Mouse (Mus musculus): ENCODE data around the gene Mgrn1. TPM values are rescaled to one million over a fixed set of nuclear protein-coding genes. Genes with fewer than 3 reads are reported as not detected.
A peak's percentile ranks its signal among the peaks of the same experiment; 100 is the strongest.

Gene Mgrn1
- polyA plus RNA-seq, 2 experiments = 87.7 to 101 TPM

DNA sequence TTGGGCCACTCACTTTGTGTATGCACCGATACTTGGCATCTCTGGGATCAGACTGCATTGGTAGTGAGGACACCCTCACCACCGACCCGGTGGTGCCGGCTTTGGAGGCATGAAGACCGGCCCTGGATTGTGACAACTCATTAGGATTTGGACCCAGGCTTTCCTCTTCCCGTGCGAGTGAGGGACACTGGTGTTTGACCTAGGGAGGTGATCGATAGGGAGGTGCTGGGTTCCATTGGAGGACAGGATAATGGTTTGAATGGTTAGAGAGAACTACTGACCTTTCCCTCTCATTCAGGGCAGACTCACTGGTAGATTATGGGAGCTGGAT lies 606 bp downstream of the Mgrn1 start:
- H3K4me3 ChIP-seq (replicated peaks; ENCODE audit: low read length) = peak overlapping the region; percentile 87
- H3K36me3 ChIP-seq (ENCODE audit: control insufficient read depth, insufficient read depth, low read length) = 0 out of 2 replicates have a peak, but pooled peaks cover 3% of the 10 kb centered on the region
- peak overlapping the region; percentile 87 for H3K9ac ChIP-seq (ENCODE audit: low read depth, low read length, severe bottlenecking)
- DNase-seq (ENCODE audit: low spot score) (no peak), ATAC-seq (ENCODE audit: low FRiP score, low read depth) (no peak)
- no peak for TF ChIP-seq POLR2A (IDR thresholded peaks at IDR 0.05; ENCODE audit: borderline replicate concordance, extremely low read depth, insufficient read depth, insufficient read length)
- H3K27ac ChIP-seq (replicated peaks; ENCODE audit: low read depth, low read length) = peak overlapping the region; percentile 71
- under 1% methylated on average over 8 of the region's 8 CpGs for WGBS
- peaks cover 20% of the 10 kb centered on the region for H3K4me1 ChIP-seq (ENCODE audit: control insufficient read depth, insufficient read depth, low read length)
- no peaks in the 10 kb centered on the region for H3K27me3 ChIP-seq (ENCODE audit: control insufficient read depth, insufficient read depth, low read length)
- H3K9me3 ChIP-seq (ENCODE audit: control insufficient read depth, low read length) = no peaks in the 10 kb centered on the region
- peak overlapping the region; percentile 85 for H3K4me2 ChIP-seq (replicated peaks; ENCODE audit: low read depth, low read length, severe bottlenecking)

DNA sequence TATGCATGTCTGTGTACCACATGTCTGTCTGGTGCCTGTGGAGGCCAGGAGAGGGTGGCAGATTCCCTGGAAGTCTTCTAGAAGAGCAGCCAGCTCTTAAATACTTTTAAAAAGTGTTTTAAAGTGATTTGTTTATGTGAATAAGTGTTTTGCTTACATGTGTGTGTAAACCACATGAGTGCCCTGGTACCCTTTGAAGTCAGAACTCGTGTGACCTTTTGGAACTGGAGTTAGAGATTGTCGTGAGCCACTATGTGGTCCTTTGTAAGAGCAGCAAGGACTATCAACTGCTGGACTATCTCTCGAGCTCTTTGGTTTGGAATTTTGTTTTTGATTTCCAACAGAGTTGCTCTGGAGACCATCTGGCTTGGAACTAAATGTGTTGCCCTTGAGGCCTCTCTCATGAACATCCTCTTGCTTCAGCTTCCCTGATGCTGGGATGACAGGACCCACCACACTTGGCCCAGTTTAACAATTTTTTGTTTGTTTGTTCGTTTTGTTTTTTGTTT lies 4.2 kb downstream of the Mgrn1 start:
- Histone ChIP-seq H3K27ac (replicated peaks; ENCODE audit: low read depth, low read length) (no peak overlapping the region), H3K9ac (ENCODE audit: low read depth, low read length, severe bottlenecking) (no peak overlapping the region), H3K27me3 (ENCODE audit: control insufficient read depth, insufficient read depth, low read length) (no peaks in the 10 kb centered on the region), H3K9me3 (ENCODE audit: control insufficient read depth, low read length) (no peaks in the 10 kb centered on the region), H3K4me2 (replicated peaks; ENCODE audit: low read depth, low read length, severe bottlenecking) (no peak overlapping the region), H3K4me1 (ENCODE audit: control insufficient read depth, insufficient read depth, low read length) (peaks cover 20% of the 10 kb centered on the region), H3K36me3 (ENCODE audit: control insufficient read depth, insufficient read depth, low read length) (peaks cover 7% of the 10 kb centered on the region; the same call in 1 of the 2 replicates), H3K4me3 (replicated peaks; ENCODE audit: low read length) (no peak overlapping the region)
- no peak for DNase-seq (ENCODE audit: low spot score)
- WGBS = 41% methylated on average over 4 of the region's 4 CpGs
- ATAC-seq (ENCODE audit: low FRiP score, low read depth) = no peak
- no peak for TF ChIP-seq POLR2A (IDR thresholded peaks at IDR 0.05; ENCODE audit: borderline replicate concordance, extremely low read depth, insufficient read depth, insufficient read length)

DNA sequence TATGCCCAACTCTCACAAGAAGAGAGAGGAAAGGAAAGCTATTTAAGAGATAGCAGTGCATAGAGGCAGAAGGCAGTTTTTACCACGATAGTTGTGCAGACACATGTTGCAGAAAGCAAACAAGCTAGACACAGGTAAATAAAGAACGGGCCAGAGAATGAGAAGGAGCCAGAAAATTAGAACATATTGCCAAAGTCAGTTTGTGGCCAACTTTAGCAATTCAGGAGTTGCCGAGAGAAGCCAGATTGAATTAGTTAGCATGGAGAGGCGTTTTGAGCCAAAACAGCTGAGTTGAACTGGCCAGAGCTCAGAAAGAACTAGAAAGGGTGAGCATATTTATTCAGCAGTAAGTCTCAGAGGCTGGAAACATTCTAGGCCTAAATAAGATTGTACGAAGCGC lies 6.1 kb downstream of the Mgrn1 start:
- no peaks in the 10 kb centered on the region for H3K27me3 ChIP-seq (ENCODE audit: control insufficient read depth, insufficient read depth, low read length)
- DNase-seq (ENCODE audit: low spot score) (no peak), ATAC-seq (ENCODE audit: low FRiP score, low read depth) (no peak)
- no peak overlapping the region for H3K27ac ChIP-seq (replicated peaks; ENCODE audit: low read depth, low read length)
- 90% methylated on average over 6 of the region's 6 CpGs for WGBS
- H3K36me3 ChIP-seq (ENCODE audit: control insufficient read depth, insufficient read depth, low read length) = peaks cover 7% of the 10 kb centered on the region; the same call in 1 of the 2 replicates
- no peak overlapping the region for H3K9ac ChIP-seq (ENCODE audit: low read depth, low read length, severe bottlenecking)
- no peak overlapping the region for H3K4me2 ChIP-seq (replicated peaks; ENCODE audit: low read depth, low read length, severe bottlenecking)
- no peaks in the 10 kb centered on the region for H3K9me3 ChIP-seq (ENCODE audit: control insufficient read depth, low read length)
- no peak for TF ChIP-seq POLR2A (IDR thresholded peaks at IDR 0.05; ENCODE audit: borderline replicate concordance, extremely low read depth, insufficient read depth, insufficient read length)
- no peak overlapping the region for H3K4me3 ChIP-seq (replicated peaks; ENCODE audit: low read length)
- H3K4me1 ChIP-seq (ENCODE audit: control insufficient read depth, insufficient read depth, low read length) = peaks cover 16% of the 10 kb centered on the region

DNA sequence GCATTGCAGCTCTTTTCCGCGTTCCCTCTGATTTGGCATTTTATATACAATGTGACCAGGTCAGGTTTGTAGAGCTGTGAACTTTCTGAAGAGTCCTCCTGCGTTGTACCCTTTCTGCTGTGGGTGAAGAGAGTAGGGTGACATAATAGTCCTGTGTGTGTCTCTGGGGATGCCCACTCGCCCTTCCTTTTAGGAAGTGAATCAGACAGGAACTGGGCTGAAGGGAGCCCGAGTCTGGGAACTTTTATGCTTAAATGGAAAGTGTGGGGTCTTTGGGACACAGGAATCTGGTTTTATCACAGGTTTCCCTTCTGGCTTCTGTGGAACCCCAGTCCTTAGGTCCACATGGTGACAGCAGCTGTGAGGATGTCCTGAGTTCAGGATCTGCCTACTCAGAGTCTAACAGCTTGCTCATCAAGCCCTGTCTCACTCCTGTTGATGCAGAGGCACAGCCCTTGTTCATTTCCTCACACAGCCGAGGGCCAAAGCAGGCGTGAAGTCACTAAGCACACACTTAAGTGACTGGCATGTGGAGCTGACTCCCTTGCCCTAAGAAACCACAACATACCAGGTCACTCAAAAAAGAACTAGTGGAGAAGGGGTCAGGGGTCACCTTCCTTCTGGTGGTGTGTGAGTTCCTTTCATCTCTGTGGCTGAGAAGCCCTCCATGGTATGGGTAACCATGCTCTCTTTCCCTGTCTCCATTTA lies 8.3 kb downstream of the Mgrn1 start:
- peaks cover 3% of the 10 kb centered on the region; the same call in 1 of the 2 replicates for H3K36me3 ChIP-seq (ENCODE audit: control insufficient read depth, insufficient read depth, low read length)
- H3K27ac ChIP-seq (replicated peaks; ENCODE audit: low read depth, low read length) = no peak overlapping the region
- no peak overlapping the region for H3K9ac ChIP-seq (ENCODE audit: low read depth, low read length, severe bottlenecking)
- H3K4me1 ChIP-seq (ENCODE audit: control insufficient read depth, insufficient read depth, low read length) = 0 out of 2 replicates have a peak, but pooled peaks cover 5% of the 10 kb centered on the region
- no peak for DNase-seq (ENCODE audit: low spot score)
- no peaks in the 10 kb centered on the region for H3K27me3 ChIP-seq (ENCODE audit: control insufficient read depth, insufficient read depth, low read length)
- no peak overlapping the region for H3K4me3 ChIP-seq (replicated peaks; ENCODE audit: low read length)
- H3K9me3 ChIP-seq (ENCODE audit: control insufficient read depth, low read length) = no peaks in the 10 kb centered on the region
- ATAC-seq (ENCODE audit: low FRiP score, low read depth) = no peak
- 81% methylated on average over 7 of the region's 7 CpGs for WGBS
- no peak overlapping the region for H3K4me2 ChIP-seq (replicated peaks; ENCODE audit: low read depth, low read length, severe bottlenecking)
- TF ChIP-seq POLR2A (IDR thresholded peaks at IDR 0.05; ENCODE audit: borderline replicate concordance, extremely low read depth, insufficient read depth, insufficient read length) = no peak

DNA sequence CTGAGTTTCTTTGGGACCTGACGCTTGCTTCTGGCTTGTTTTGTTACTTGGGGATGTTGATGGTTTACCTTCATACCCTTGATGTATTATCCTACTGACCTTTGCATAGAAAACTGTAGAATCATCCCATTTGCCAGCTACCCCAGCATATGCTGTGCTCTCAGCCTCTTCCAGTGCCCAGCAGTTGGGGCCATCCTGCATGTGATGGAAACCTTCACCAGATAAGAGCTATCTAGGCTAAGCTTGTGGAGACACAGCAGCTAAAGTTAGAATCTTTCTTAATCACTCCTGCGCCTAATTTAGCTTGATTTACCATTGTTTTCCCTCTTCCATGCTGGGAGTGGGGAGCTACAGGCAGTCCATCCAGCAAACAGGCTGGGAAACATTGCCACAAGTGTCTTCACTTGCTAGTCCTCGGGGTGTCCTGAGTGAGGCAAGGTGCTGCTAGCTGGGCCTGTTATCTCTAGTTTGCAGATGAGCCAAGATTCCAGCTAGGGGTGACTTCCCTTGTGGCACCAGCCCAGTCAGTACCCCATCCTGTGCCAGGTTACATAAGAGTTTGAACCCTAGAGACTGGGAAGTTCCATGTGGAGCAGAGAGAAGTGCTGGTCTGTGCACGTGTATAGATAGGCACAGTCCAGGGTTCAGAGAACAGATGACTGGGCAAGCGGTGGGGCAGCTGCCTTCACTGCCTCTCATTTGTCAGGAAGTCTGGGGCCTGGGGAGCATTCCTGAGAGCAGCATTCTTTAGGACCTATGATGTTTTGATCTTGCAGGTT lies 10.4 kb downstream of the Mgrn1 start:
- no peaks in the 10 kb centered on the region for H3K27me3 ChIP-seq (ENCODE audit: control insufficient read depth, insufficient read depth, low read length)
- peaks cover 3% of the 10 kb centered on the region; the same call in 1 of the 2 replicates for H3K36me3 ChIP-seq (ENCODE audit: control insufficient read depth, insufficient read depth, low read length)
- no peak overlapping the region for H3K4me3 ChIP-seq (replicated peaks; ENCODE audit: low read length)
- TF ChIP-seq POLR2A (IDR thresholded peaks at IDR 0.05; ENCODE audit: borderline replicate concordance, extremely low read depth, insufficient read depth, insufficient read length) = no peak
- DNase-seq (ENCODE audit: low spot score) = no peak
- H3K4me2 ChIP-seq (replicated peaks; ENCODE audit: low read depth, low read length, severe bottlenecking) = no peak overlapping the region
- no peak overlapping the region for H3K9ac ChIP-seq (ENCODE audit: low read depth, low read length, severe bottlenecking)
- H3K4me1 ChIP-seq (ENCODE audit: control insufficient read depth, insufficient read depth, low read length) = no peaks in the 10 kb centered on the region
- H3K9me3 ChIP-seq (ENCODE audit: control insufficient read depth, low read length) = no peaks in the 10 kb centered on the region
- ATAC-seq (ENCODE audit: low FRiP score, low read depth) = no peak
- 72% methylated on average over 5 of the region's 5 CpGs for WGBS
- no peak overlapping the region for H3K27ac ChIP-seq (replicated peaks; ENCODE audit: low read depth, low read length)

All from limb, embryonic 14.5 days (tissue).